Mouse (Mus musculus): Measurements from ENCODE around the gene Elf2. TPM values are rescaled to one million over a fixed set of nuclear protein-coding genes. Genes with fewer than 3 reads are reported as not detected.

Gene Elf2
- polyA plus RNA-seq, 1 experiment from 2014 or later, result 39.1 TPM

GRCm38 (mm10) chr3:51213111-51213510 is 127.4 kb downstream of the Elf2 start:
- Histone ChIP-seq H3K36me3 (no peaks in the 10 kb centered on the region), H3K4me3 (no peak overlapping the region), H3K27me3 (no peaks in the 10 kb centered on the region), H3K9ac (no peak overlapping the region), H3K4me2 (no peak overlapping the region), H3K27ac (replicated peaks) (no peak overlapping the region), H3K4me1 (replicated peaks) (no peaks in the 10 kb centered on the region), H3K9me3 (no peaks in the 10 kb centered on the region)
- no peak for ATAC-seq (ENCODE audit: low read depth)
- 100% methylated on average over 3 of the region's 3 CpGs for WGBS

GRCm38 (mm10) chr3:51210485-51210884 is 130.0 kb downstream of the Elf2 start:
- Histone ChIP-seq H3K4me2 (no peak overlapping the region), H3K27ac (replicated peaks) (no peak overlapping the region), H3K4me3 (no peak overlapping the region), H3K4me1 (replicated peaks) (0 out of 2 replicates have a peak, but pooled peaks cover 4% of the 10 kb centered on the region), H3K36me3 (no peaks in the 10 kb centered on the region), H3K9me3 (no peaks in the 10 kb centered on the region), H3K27me3 (no peaks in the 10 kb centered on the region), H3K9ac (no peak overlapping the region)
- 94% methylated on average over 3 of the region's 3 CpGs for WGBS
- ATAC-seq (ENCODE audit: low read depth), result no peak

- H3K36me3 ChIP-seq, result no peaks in the 10 kb centered on the region
- no peak for ATAC-seq (ENCODE audit: low read depth)
- H3K4me1 ChIP-seq (replicated peaks), result 0 out of 2 replicates have a peak, but pooled peaks cover 4% of the 10 kb centered on the region
- no peaks in the 10 kb centered on the region for H3K27me3 ChIP-seq
- no peak overlapping the region for H3K4me2 ChIP-seq
- no peak overlapping the region for H3K4me3 ChIP-seq
- H3K9ac ChIP-seq, result no peak overlapping the region
- H3K9me3 ChIP-seq, result no peaks in the 10 kb centered on the region
- WGBS, result 91% methylated on average over 7 of the region's 7 CpGs
- H3K27ac ChIP-seq (replicated peaks), result no peak overlapping the region
These were observed 130.8 kb downstream of the Elf2 start for GRCm38 (mm10) chr3:51209503-51210314.

- ATAC-seq (ENCODE audit: low read depth), result no peak
- Histone ChIP-seq H3K27ac (replicated peaks) (no peak overlapping the region), H3K4me3 (no peak overlapping the region), H3K4me2 (no peak overlapping the region), H3K9ac (no peak overlapping the region), H3K36me3 (no peaks in the 10 kb centered on the region), H3K4me1 (replicated peaks) (0 out of 2 replicates have a peak, but pooled peaks cover 4% of the 10 kb centered on the region), H3K9me3 (no peaks in the 10 kb centered on the region), H3K27me3 (no peaks in the 10 kb centered on the region)
- WGBS, result 45% methylated on average over 5 of the region's 5 CpGs
These were observed 131.8 kb downstream of the Elf2 start for GRCm38 (mm10) chr3:51208633-51209032.

GRCm38 (mm10) chr3:51206521-51206920 is 133.9 kb downstream of the Elf2 start:
- no peaks in the 10 kb centered on the region for H3K36me3 ChIP-seq
- H3K4me3 ChIP-seq, result no peak overlapping the region
- WGBS, result 62% methylated on average over 7 of the region's 7 CpGs
- ATAC-seq (ENCODE audit: low read depth), result peak; percentile 32; the same call in 1 of the 2 replicates
- H3K27me3 ChIP-seq, result no peaks in the 10 kb centered on the region
- no peak overlapping the region for H3K9ac ChIP-seq
- H3K9me3 ChIP-seq, result no peaks in the 10 kb centered on the region
- H3K27ac ChIP-seq (replicated peaks), result no peak overlapping the region
- H3K4me1 ChIP-seq (replicated peaks), result 0 out of 2 replicates have a peak, but pooled peaks cover 4% of the 10 kb centered on the region
- no peak overlapping the region for H3K4me2 ChIP-seq

GRCm38 (mm10) chr3:51204897-51205296 is 135.6 kb downstream of the Elf2 start:
- 78% methylated on average over 14 of the region's 14 CpGs for whole genome bisulfite sequencing
- Histone ChIP-seq H3K4me2 (no peak overlapping the region), H3K9ac (no peak overlapping the region), H3K27me3 (no peaks in the 10 kb centered on the region), H3K36me3 (no peaks in the 10 kb centered on the region), H3K4me3 (no peak overlapping the region), H3K9me3 (no peaks in the 10 kb centered on the region), H3K27ac (replicated peaks) (no peak overlapping the region), H3K4me1 (replicated peaks) (0 out of 2 replicates have a peak, but pooled peaks cover 4% of the 10 kb centered on the region)
- no peak for ATAC-seq (ENCODE audit: low read depth)

GRCm38 (mm10) chr3:51204441-51204840 is 136.0 kb downstream of the Elf2 start:
- Histone ChIP-seq H3K36me3 (no peaks in the 10 kb centered on the region), H3K4me3 (no peak overlapping the region), H3K27ac (replicated peaks) (no peak overlapping the region), H3K9me3 (no peaks in the 10 kb centered on the region), H3K4me2 (no peak overlapping the region), H3K27me3 (no peaks in the 10 kb centered on the region), H3K4me1 (replicated peaks) (0 out of 2 replicates have a peak, but pooled peaks cover 4% of the 10 kb centered on the region), H3K9ac (no peak overlapping the region)
- ATAC-seq (ENCODE audit: low read depth), result no peak
- WGBS, result 90% methylated on average over 5 of the region's 5 CpGs

- Histone ChIP-seq H3K4me2 (no peak overlapping the region), H3K9me3 (no peaks in the 10 kb centered on the region), H3K27me3 (no peaks in the 10 kb centered on the region), H3K27ac (replicated peaks) (no peak overlapping the region), H3K4me1 (replicated peaks) (0 out of 2 replicates have a peak, but pooled peaks cover 4% of the 10 kb centered on the region), H3K9ac (no peak overlapping the region), H3K36me3 (no peaks in the 10 kb centered on the region), H3K4me3 (no peak overlapping the region)
- 91% methylated on average over 6 of the region's 6 CpGs for WGBS
- no peak for ATAC-seq (ENCODE audit: low read depth)
These were observed 136.6 kb downstream of the Elf2 start for GRCm38 (mm10) chr3:51203906-51204305.

Small RNA genes lying within 50 kb of the gene (microRNA-seq; reads per million reads assigned to microRNA genes)
- not detected for gene Gm24282

Other genes starting within 250 kb of the Elf2 start
- gene Noct, start 116.2 kb downstream of the Elf2 start, polyA plus RNA-seq (2015; fragmentation: Nextera tagmentation; extraction: Ambion mirVana), result 21.5 and 22.8 TPM in 2 replicates
- 0.28 and 1.7 TPM in 2 replicates for gene Mgarp, start 56.1 kb upstream of the Elf2 start, polyA plus RNA-seq (2015; fragmentation: Nextera tagmentation; extraction: Ambion mirVana)
- gene Ndufc1, start 68.3 kb upstream of the Elf2 start, polyA plus RNA-seq (2015; fragmentation: Nextera tagmentation; extraction: Ambion mirVana), result 833 and 860 TPM in 2 replicates
- gene Naa15, start 74.5 kb upstream of the Elf2 start, polyA plus RNA-seq (2015; fragmentation: Nextera tagmentation; extraction: Ambion mirVana), result 49.8 and 54.2 TPM in 2 replicates
- gene Rab33b, start 143.3 kb upstream of the Elf2 start, polyA plus RNA-seq (2015; fragmentation: Nextera tagmentation; extraction: Ambion mirVana), result 22.7 and 27.2 TPM in 2 replicates
- 3.4 and 4.1 TPM in 2 replicates for gene Setd7, start 220.2 kb upstream of the Elf2 start, polyA plus RNA-seq (2015; fragmentation: Nextera tagmentation; extraction: Ambion mirVana)